Mouse (Mus musculus) testis, adult 2 months (tissue): Measurements from ENCODE around the gene Adamts1.

ENCODE experiments used
- CTCF ChIP-seq: fragments of 200-500 bp; IDR thresholded peaks from 2 replicates; pipeline ENCODE4 v1.5.1; 2012; ENCODE audit warnings: low read depth, mild to moderate bottlenecking, inconsistent platforms, low read length, moderate library complexity; ENCODE audit not compliant: control insufficient read depth, insufficient read depth, insufficient replicate concordance
- POLR2A ChIP-seq: fragments of 200-500 bp; IDR thresholded peaks from 2 replicates; pipeline ENCODE4 v1.6.1; 2012; ENCODE audit warnings: low read depth, mild to moderate bottlenecking, inconsistent platforms, low read length, moderate library complexity; ENCODE audit not compliant: control insufficient read depth

DNA sequence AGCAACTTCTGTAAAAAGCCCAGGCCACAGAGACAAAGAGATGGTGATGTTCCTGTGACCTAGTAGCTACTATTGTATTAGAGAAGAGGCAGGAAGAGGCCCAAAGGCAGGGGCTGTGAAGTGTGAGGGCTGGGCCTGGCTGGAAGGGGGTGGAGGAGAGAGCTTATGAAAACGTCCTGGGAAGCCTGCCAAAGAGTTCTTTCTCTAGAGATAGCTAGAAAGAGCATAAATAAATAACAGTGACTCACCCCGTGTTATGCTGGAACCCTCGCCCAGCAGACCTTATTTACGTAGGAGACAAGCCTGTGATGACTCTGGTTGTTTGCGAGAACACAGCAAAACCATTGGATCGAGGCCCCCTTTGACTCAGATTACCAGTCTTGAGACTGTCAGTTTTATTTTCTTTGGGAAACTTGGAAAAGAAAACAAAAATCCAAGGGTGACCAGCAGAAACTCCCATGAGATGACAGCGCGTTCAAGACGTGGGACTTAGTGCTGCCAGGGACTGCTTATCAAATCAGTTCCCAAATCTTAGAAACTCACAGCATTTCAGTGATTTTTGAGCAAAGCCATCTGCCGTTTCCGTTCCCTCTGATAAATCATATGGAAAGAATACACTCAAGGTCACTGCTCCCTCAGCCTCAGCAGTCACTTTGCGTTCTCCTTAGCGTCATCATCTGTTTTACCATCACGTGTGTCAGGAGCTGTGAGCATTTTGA lies 46.7 kb downstream of the Adamts1 start:
- TF ChIP-seq POLR2A = no peak
- TF ChIP-seq CTCF = no peak
